Mouse (Mus musculus): ENCODE results near the gene Baz1b.

Baz1b gene

DNA sequence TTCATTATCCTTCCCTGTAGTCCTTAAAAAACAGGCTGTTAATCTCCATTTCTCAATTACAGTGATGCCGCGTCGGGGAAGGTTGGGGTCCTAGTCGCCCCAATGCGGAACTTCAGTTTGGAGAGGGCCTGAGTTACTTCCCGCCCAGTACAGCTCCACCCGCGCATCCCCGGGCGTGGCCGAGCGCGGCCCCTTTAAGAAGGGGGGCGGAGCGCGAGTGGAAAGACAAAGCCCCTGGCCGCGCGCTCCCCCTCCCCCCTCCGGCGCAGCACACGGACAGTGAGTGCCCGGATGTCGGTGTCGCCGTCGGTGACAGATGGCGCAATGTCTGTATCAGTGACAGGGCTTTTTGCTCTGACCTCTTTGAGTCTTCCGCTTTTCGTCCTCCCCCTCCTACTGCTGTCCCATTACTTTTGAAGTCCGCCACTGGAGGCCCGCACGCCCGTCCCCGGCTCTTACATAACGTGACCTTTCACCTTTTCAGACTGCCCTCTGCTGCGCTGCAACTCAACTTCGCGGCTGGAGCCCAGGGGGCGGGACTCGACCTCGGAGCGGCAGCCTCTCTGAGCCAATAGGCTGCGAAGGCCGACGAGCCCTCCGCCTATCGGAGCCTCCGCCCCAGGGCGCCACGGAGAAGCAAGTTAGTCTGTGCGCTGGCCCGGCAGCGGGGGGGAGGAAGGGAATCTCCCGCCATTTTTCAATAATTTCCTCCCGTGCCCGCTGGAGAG, at the start of gene Baz1b:
Gene Baz1b, plus strand, starts transcription at position 644 of the 728 bp plus-strand sequence.
- peak; percentile 98 for DNase-seq (ENCODE audit: low spot score)

GRCm38 (mm10) chr5:135139881-135140280, 47.2 kb upstream of the Baz1b start:
- DNase-seq (ENCODE audit: low spot score), result no peak

DNA sequence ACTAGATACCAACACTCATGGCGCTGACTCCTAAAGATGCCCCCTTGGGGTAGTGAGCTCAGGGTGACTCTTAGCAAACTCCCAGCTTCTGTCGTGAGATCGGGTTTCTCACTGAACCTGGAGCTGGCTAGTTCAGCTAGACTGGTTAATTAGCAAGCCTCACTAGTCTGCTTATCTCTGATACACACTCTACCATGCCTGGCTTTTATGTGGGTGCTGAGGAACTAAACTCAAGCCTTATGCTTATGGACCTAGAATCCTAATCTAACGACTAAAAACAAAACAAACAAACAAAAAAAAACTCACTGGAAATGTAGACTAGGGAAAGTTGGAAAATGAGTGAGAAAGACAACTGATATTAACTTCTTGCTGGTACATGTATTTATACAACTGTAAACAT, 42.6 kb upstream of the Baz1b start:
- no peak for DNase-seq (ENCODE audit: low spot score)

GRCm38 (mm10) chr5:135145532-135145931, 41.5 kb upstream of the Baz1b start:
- no peak for DNase-seq (ENCODE audit: low spot score)

DNA sequence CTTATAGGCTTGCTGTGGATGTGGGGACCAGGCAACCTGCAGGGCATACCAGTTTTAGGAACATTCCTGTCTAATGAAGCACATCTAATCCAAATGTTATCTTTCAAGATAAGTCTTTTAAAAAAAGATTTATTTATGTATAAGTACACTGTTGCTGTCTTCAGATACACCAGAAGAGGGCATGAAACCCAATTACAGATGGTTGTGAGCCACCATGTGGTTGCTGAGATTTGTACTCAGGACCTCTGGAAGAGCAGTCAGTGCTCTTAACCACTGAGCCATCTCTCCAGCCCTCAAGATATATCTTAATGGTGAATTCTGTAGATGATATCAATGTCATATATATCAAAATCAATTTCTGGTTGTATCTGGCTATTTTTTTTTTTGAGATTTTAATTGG, 41.1 kb upstream of the Baz1b start:
- no peak for DNase-seq (ENCODE audit: low spot score)

GRCm38 (mm10) chr5:135148715-135149052, 38.4 kb upstream of the Baz1b start:
- DNase-seq (ENCODE audit: low spot score), result no peak

GRCm38 (mm10) chr5:135149053-135149819, 37.8 kb upstream of the Baz1b start, which contains the start of gene Tbl2:
Gene Tbl2 (plus strand): TSS chr5:135149657.
- DNase-seq (ENCODE audit: low spot score), result peak; percentile 99

GRCm38 (mm10) chr5:135149820-135150178, 37.3 kb upstream of the Baz1b start:
- no peak for DNase-seq (ENCODE audit: low spot score)

DNA sequence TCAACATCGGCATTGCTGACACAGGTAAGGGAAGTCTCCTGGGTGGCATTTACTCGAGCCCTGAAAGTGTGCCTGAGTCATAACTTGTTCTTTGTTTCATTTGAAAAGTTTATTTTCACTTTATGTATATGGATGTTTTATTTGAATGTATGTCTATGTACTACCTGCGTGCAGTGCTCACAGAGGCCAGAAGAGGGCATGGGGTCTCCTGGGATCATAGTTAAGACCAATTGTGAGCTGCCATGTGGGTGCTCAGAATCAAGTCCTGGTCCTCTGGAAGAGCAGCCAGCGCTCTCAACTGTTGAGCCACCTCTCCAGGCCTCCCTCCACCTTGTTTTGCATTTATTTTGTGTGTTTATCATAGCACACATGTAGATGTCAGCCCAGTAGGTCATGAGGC, 30.6 kb upstream of the Baz1b start:
- no peak for DNase-seq (ENCODE audit: low spot score)

GRCm38 (mm10) chr5:135161221-135161620, 25.8 kb upstream of the Baz1b start:
- DNase-seq (ENCODE audit: low spot score), result no peak

- DNase-seq (ENCODE audit: low spot score), result no peak
Observed at GRCm38 (mm10) chr5:135161650-135162049, 25.4 kb upstream of the Baz1b start.

GRCm38 (mm10) chr5:135162361-135162760, 24.7 kb upstream of the Baz1b start:
- DNase-seq (ENCODE audit: low spot score), result no peak

DNA sequence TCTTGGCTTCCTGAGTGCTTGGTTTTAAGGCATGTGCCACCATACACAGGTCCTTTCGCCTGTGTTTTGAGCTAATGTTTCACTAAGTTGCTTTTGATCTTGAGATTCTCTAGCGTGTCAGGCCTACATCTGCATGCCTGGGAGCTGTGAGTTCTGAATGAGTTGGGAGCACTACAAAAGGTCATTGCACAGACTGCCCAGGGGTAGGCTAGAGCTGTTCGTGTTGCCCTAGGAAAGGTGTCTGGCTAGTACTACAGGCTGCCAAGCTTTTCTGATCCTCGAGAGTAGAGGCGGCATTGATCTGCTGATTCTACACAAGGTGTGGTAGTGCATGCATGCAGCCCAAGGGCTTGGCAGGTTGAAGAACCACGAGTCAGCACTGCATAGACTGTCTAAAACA, 24.2 kb upstream of the Baz1b start:
- no peak for DNase-seq (ENCODE audit: low spot score)

DNA sequence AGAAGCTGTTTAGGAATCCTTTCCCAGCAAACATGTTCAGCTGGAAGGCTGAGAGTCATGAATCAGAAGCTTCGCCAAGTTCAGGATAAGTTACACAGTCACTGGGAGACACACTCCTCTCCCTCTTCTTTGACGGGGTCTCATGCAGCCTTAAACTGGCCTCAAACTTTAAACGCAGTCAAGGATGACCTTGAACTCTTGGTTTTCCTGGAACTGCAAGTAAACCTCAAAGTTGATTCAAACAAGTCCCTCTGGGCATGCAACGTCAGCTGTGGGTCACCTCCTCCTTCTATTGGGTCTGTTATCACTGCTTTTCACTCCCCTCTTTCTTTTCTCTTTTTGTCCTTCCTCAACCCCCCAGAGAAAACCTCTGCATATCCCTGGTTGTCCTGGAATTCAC, 20.2 kb upstream of the Baz1b start:
- no peak for DNase-seq (ENCODE audit: low spot score)

DNA sequence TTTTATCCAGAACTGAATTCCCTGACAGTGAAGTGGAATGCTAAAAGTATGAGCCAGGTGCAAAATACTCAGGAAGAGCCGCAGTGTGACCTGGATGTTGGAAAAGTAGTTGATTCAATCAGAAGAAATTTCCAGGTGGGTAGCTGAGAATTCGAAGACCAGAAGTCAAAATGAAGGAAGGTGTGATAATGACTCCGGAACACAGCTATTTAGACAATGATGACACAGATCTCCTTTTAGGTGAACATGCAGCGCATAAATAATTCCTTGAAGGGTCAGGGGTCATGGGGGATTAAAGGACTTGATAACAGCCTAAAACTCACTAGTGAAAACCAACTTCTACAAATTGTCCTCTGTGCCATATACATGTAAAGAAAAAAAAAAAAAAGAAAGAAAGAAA, 19.6 kb upstream of the Baz1b start:
- DNase-seq (ENCODE audit: low spot score), result no peak

DNA sequence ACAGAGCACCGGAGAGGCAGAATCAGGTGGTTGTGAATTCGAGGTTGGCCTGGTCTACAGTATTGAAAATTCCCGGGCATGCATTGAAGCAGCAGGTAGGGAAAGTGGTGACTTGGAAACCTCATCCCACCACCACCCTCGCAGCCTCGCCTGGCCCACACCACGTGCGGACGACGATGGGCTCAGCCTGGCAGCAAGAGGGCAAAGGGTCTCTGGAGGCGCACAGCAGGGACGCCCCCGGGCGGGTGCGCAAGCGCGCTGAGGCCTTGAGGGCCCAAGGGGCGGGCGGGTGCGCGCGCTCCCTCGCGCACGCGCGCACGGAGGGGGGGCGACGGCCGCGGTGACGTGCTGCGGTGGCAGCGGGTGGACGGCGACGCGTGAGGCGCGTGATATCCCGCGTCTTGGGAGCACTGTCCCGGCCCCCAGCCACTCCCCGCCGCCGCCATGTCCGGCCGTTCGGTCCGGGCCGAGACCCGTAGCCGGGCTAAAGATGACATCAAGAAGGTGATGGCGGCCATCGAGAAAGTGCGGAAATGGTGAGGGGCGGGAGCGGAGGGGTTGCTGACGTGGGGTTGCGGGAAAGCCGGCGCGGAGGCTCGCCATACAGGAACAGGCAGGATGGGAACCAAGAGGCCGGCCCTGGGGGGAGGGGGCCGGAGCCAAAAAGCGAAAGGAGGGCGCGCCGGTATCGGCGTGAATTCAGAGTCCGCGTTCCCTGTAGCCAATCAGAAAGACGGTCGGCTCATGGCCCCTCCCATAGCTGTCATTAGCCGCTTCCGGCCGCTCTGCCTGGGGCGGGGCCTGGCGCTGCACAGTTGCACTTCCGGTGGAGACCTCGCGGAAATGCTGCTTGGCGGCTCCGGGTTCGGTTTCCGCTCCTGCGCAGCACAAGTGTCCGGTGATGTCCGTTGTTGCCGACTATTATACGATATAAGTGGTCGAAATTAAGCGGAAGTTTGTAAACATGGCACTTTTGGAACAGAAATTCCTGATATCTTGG, 18.7 kb upstream of the Baz1b start, which contains the start of gene Bcl7b:
Gene Bcl7b, plus strand, starts transcription at position 221 of the 1,000 bp plus-strand sequence.
- peak; percentile 97 for DNase-seq (ENCODE audit: low spot score)

DNA sequence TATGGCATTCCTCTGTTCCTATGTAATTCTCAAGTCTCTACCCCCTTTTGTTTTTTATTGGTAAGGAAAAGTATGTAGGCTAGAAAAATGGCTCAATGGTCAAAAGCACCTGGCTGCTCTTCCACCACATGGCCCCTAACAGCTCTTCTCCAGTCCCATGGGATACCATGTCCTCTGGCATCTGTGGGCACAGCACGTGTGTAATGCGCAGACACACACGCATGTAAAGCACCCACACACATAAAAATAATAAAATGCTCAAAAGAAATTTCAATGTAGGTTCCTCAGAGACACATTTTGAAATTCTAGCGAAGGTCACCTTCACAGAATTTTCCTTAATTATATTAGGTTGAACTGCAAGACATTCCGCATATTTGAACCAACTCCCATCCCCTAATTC, 17.6 kb upstream of the Baz1b start:
- no peak for DNase-seq (ENCODE audit: low spot score)

- DNase-seq (ENCODE audit: low spot score), result no peak
Observed at GRCm38 (mm10) chr5:135171688-135172220, 15.3 kb upstream of the Baz1b start.

- DNase-seq (ENCODE audit: low spot score), result no peak
Observed at GRCm38 (mm10) chr5:135172986-135173385, 14.1 kb upstream of the Baz1b start.

- no peak for DNase-seq (ENCODE audit: low spot score)
Observed at GRCm38 (mm10) chr5:135175086-135175485, 12.0 kb upstream of the Baz1b start.

DNA sequence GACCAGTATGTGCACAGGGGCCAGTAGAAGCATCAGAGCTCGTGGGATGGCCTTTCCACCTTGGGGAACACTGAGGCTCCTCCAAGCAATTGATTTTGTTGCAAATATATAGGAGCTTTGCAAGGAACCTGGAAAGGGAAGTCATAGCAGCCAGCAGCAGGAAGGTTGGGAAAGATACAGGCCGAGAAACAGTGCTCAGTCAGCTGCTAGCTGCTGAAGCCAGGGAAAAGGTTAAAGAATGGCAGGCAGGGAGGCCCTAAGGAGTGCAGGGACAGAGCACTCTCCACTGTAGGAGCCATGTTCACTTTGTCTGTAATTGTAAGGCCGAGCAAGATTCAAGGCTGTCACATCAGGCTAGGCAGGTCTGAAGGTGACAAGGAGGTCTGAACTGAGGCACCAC, 8.5 kb upstream of the Baz1b start:
- no peak for DNase-seq (ENCODE audit: low spot score)

GRCm38 (mm10) chr5:135178996-135179395, 8.1 kb upstream of the Baz1b start:
- DNase-seq (ENCODE audit: low spot score), result no peak
